Mouse (Mus musculus) MEL (cell line): Measurements from ENCODE around the gene Olfr1342. TPM values are rescaled to one million over a fixed set of nuclear protein-coding genes. Genes with fewer than 3 reads are reported as not detected.

Source experiments
- DNase-seq: peaks from one replicate; pipeline ENCODE4 v3.0.0; 2011; ENCODE audit warnings: low read depth, low spot score
- H3K27ac ChIP-seq: 2 replicates; pipeline ENCODE4 v1.5.1; 2012; ENCODE audit warnings: low read depth, mild to moderate bottlenecking, control low read depth, low read length, moderate library complexity; ENCODE audit not compliant: control insufficient read depth
- H3K27me3 ChIP-seq, 2 experiments: fragments of 150-350 bp in 1 of 2; sonication (generic) in 1 of 2; 2 replicates each; pipeline ENCODE4 v1.6.1; 2012; ENCODE audit warnings: low read length in 2 of 2, mild to moderate bottlenecking in 2 of 2, improper control_type of control experiment in 1 of 2, moderate library complexity in 1 of 2; ENCODE audit not compliant: insufficient read depth in 2 of 2, control insufficient read depth in 1 of 2
- H3K36me3 ChIP-seq, 2 experiments: 2 replicates each; pipeline ENCODE4 v1.6.1; 2012 to 2014; ENCODE audit warnings: low read length in 2 of 2, improper control_type of control experiment in 1 of 2, inconsistent platforms in 1 of 2, mild to moderate bottlenecking in 1 of 2; ENCODE audit not compliant: insufficient read depth in 2 of 2, control insufficient read depth in 1 of 2
- H3K4me1 ChIP-seq, 2 experiments: fragments of 150-350 bp in 1 of 2; sonication (generic) in 1 of 2; 2 replicates each; pipeline ENCODE4 v1.6.1; 2012; ENCODE audit warnings: low read length in 2 of 2, improper control_type of control experiment in 1 of 2, mild to moderate bottlenecking in 1 of 2; ENCODE audit not compliant: insufficient read depth in 2 of 2, control insufficient read depth in 1 of 2
- H3K4me3 ChIP-seq, 2 experiments: fragments of 150-350 bp in 1 of 2; sonication (generic) in 1 of 2; 2 replicates each; pipeline ENCODE4 v1.5.1; 2012; ENCODE audit warnings: low read depth in 2 of 2, low read length in 2 of 2, mild to moderate bottlenecking in 2 of 2, moderate library complexity in 2 of 2, control low read depth in 1 of 2, improper control_type of control experiment in 1 of 2; ENCODE audit not compliant: control insufficient read depth in 1 of 2, insufficient read depth in 1 of 2
- H3K79me2 ChIP-seq: 2 replicates; pipeline ENCODE4 v1.6.1; 2012; ENCODE audit warnings: mild to moderate bottlenecking, low read length, moderate library complexity; ENCODE audit not compliant: control insufficient read depth, poor library complexity, insufficient read depth
- H3K9ac ChIP-seq: 2 replicates; pipeline ENCODE4 v1.6.1; 2012; ENCODE audit warnings: low read depth, mild to moderate bottlenecking, control low read depth, low read length, moderate library complexity; ENCODE audit not compliant: control insufficient read depth, poor library complexity, severe bottlenecking
- H3K9me3 ChIP-seq: fragments of 150-350 bp; sonication (generic); replicated peaks from 2 replicates; pipeline ENCODE4 v1.6.1; 2012; ENCODE audit warnings: mild to moderate bottlenecking, low read length, improper control_type of control experiment, moderate library complexity; ENCODE audit not compliant: insufficient read depth
- BHLHE40 ChIP-seq: IDR thresholded peaks from 2 replicates; pipeline ENCODE4 v1.6.1; 2012; ENCODE audit warnings: low read depth, mild to moderate bottlenecking, inconsistent platforms, low read length, improper control_type of control experiment, borderline replicate concordance
- CHD2 ChIP-seq: IDR thresholded peaks from 2 replicates; pipeline ENCODE4 v1.6.1; 2011; ENCODE audit warnings: low read length, improper control_type of control experiment
- CTCF ChIP-seq, 3 experiments: IDR thresholded peaks in 2 of 3; conservative IDR thresholded peaks in 1 of 3; 2 replicates each; pipeline ENCODE4 v1.5.1; 2011 to 2012; ENCODE audit warnings: low read length in 3 of 3, low read depth in 2 of 3, mild to moderate bottlenecking in 2 of 3, improper control_type of control experiment in 1 of 3, inconsistent platforms in 1 of 3, mixed read lengths in 1 of 3, moderate library complexity in 1 of 3; ENCODE audit not compliant: control insufficient read depth in 1 of 3, insufficient read depth in 1 of 3, poor library complexity in 1 of 3, severe bottlenecking in 1 of 3
- ETS1 ChIP-seq: IDR thresholded peaks from 2 replicates; pipeline ENCODE4 v1.6.1; 2012; ENCODE audit warnings: low read depth, mild to moderate bottlenecking, inconsistent platforms, low read length, improper control_type of control experiment, moderate library complexity
- GATA1 ChIP-seq: IDR thresholded peaks from 2 replicates; pipeline ENCODE4 v1.6.1; 2011; ENCODE audit warnings: low read depth, low read length, improper control_type of control experiment
- JUND ChIP-seq: IDR thresholded peaks from 2 replicates; pipeline ENCODE4 v1.6.1; 2011; ENCODE audit warnings: low read depth, mild to moderate bottlenecking, improper control_type of control experiment, low read length
- MAX ChIP-seq: IDR thresholded peaks from 2 replicates; pipeline ENCODE4 v1.6.1; 2011; ENCODE audit warnings: low read length, improper control_type of control experiment
- MEF2A ChIP-seq: IDR thresholded peaks from 2 replicates; pipeline ENCODE4 v1.6.1; 2014; ENCODE audit warnings: low read depth, mild to moderate bottlenecking, inconsistent platforms, low read length, improper control_type of control experiment; ENCODE audit not compliant: poor library complexity, insufficient replicate concordance, severe bottlenecking; ENCODE audit errors: extremely low read depth
- MYB ChIP-seq: IDR thresholded peaks from 2 replicates; pipeline ENCODE4 v1.6.1; 2011; ENCODE audit warnings: mild to moderate bottlenecking, low read depth, low read length, improper control_type of control experiment
- MYC ChIP-seq: IDR thresholded peaks from 2 replicates; pipeline ENCODE4 v1.6.1; 2011; ENCODE audit warnings: low read depth, mild to moderate bottlenecking, low read length, improper control_type of control experiment, moderate library complexity
- NELFE ChIP-seq: IDR thresholded peaks from 2 replicates; pipeline ENCODE4 v1.6.1; 2011; ENCODE audit warnings: low read depth, low read length, improper control_type of control experiment
- POLR2AphosphoS2 ChIP-seq: IDR thresholded peaks from 2 replicates; pipeline ENCODE4 v1.6.1; 2011; ENCODE audit warnings: low read length, improper control_type of control experiment
- RAD21 ChIP-seq: IDR thresholded peaks from 2 replicates; pipeline ENCODE4 v1.6.1; 2011; ENCODE audit warnings: mild to moderate bottlenecking, low read depth, low read length, improper control_type of control experiment
- SIN3A ChIP-seq: IDR thresholded peaks from 2 replicates; pipeline ENCODE4 v1.6.1; 2012; ENCODE audit warnings: low read length, improper control_type of control experiment, inconsistent platforms
- TAL1 ChIP-seq: IDR thresholded peaks from 2 replicates; pipeline ENCODE4 v1.6.1; 2012; ENCODE audit warnings: mild to moderate bottlenecking, inconsistent platforms, low read length, moderate library complexity, mixed read lengths
- TBP ChIP-seq: IDR thresholded peaks from 2 replicates; pipeline ENCODE4 v1.8.0; 2011; ENCODE audit warnings: low read depth, low read length, improper control_type of control experiment
- USF2 ChIP-seq, 2 experiments: IDR thresholded peaks; 2 replicates each; pipeline ENCODE4 v1.6.1; 2011 to 2012; ENCODE audit warnings: improper control_type of control experiment in 2 of 2, low read length in 2 of 2, borderline replicate concordance in 1 of 2, inconsistent platforms in 1 of 2, low read depth in 1 of 2, mild to moderate bottlenecking in 1 of 2; ENCODE audit not compliant: insufficient read depth in 1 of 2
- ZMIZ1 ChIP-seq: IDR thresholded peaks from 2 replicates; pipeline ENCODE4 v1.6.1; 2012; ENCODE audit warnings: low read depth, mild to moderate bottlenecking, inconsistent platforms, low read length, improper control_type of control experiment, moderate library complexity
- polyA plus RNA-seq, 2 experiments: library from polyadenylated mRNA; stranded (reverse) in 1 of 2; unstranded in 1 of 2; fragments of >175 nt in 1 of 2; fragments of >200 nt in 1 of 2; gene quantifications; 2 replicates each; pipeline versions ENCODE4 v1.2.1 to v1.2.4; 2012; ENCODE audit warnings: low replicate concordance in 2 of 2, low read depth in 1 of 2; ENCODE audit not compliant: insufficient read length in 2 of 2, insufficient read depth in 1 of 2, missing spikeins in 1 of 2
- total RNA-seq: library from RNA; depleted of rRNA; stranded (reverse); fragments of 300-350 nt; gene quantifications from 2 replicates; pipeline ENCODE4 v1.2.3, GENCODE M21; 2012; rRNA removed

Gene Olfr1342
- total RNA-seq: not detected in 2 replicates
- not detected for polyA plus RNA-seq

DNA sequence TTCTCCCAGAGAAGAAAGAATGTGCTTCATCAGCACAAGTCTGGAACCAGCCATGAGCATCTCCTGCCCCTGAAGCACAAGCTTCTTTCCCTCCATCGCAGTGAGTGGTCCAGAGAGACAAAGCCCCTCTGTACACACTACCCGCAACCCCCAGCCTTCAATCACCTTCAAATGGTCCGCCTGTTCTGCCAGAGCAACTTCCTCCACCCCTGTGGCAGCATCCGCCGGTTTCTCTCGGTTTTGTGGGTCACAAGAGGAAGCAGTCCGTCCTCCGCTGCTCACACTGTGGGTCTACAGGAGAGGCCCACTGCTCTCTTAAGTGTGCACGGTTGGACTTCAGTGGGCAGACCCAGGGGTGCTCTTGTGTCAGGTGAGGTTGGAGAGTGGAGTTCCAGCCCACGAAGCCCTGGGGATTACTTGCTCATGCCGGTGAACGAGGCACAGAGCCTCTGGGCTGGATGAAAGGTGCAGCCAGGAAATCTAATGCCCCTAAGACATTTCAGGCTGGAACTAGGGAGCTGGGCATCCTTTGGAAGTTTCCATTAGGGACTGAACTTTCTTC is at the start of gene Olfr1342:
Gene Olfr1342, minus strand, starts transcription at position 345 of the 562 bp plus-strand sequence.
- H3K4me3 ChIP-seq: no peak within 1 kb of the TSS
- H3K9ac ChIP-seq: no peak within 1 kb of the TSS
- TF ChIP-seq GATA1 (no peak), RAD21 (no peak), BHLHE40 (no peak), TBP (no peak), JUND (no peak)
- H3K4me1 ChIP-seq: no peaks in the 10 kb centered on the region
- DNase-seq: no peak
- H3K9me3 ChIP-seq: no peaks in the 10 kb centered on the region
- peaks cover 0 to 11% of the 10 kb centered on the region in 2 experiments for H3K27me3 ChIP-seq
- H3K36me3 ChIP-seq: no peaks in the 10 kb centered on the region
- H3K79me2 ChIP-seq: no peaks in the 10 kb centered on the region
- no peak within 1 kb of the TSS for H3K27ac ChIP-seq

DNA sequence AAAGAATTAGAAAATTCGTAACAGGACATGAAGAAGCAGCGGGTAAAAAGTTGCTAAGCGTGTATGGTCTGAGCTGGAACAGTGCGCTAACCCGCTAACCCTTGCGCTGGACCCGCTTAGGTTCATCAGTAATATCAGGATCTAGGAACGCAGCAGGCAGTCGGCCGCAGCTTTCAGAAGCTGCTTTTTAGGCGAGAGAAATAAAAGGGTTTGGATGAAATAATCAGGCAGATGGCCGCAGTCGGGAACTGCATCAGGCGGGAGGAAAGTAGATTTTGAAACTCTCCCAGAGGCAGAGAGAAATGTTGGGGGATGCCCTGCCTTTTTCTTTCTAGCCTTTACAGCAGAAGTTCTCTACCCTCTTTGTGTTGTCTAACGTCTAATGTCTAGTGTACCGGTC is 49.3 kb upstream of the Olfr1342 start:
- TF ChIP-seq ZMIZ1 (no peak), CHD2 (no peak), SIN3A (no peak), MEF2A (no peak)
- DNase-seq: no peak
- Histone ChIP-seq H3K27ac (no peak overlapping the region), H3K79me2 (no peaks in the 10 kb centered on the region), H3K9ac (no peak overlapping the region), H3K4me1 (no peaks in the 10 kb centered on the region), H3K27me3 (no peaks in the 10 kb centered on the region; a peak in 1 of 4 replicates), H3K36me3 (no peaks in the 10 kb centered on the region), H3K9me3 (no peaks in the 10 kb centered on the region), H3K4me3 (no peak overlapping the region)

DNA sequence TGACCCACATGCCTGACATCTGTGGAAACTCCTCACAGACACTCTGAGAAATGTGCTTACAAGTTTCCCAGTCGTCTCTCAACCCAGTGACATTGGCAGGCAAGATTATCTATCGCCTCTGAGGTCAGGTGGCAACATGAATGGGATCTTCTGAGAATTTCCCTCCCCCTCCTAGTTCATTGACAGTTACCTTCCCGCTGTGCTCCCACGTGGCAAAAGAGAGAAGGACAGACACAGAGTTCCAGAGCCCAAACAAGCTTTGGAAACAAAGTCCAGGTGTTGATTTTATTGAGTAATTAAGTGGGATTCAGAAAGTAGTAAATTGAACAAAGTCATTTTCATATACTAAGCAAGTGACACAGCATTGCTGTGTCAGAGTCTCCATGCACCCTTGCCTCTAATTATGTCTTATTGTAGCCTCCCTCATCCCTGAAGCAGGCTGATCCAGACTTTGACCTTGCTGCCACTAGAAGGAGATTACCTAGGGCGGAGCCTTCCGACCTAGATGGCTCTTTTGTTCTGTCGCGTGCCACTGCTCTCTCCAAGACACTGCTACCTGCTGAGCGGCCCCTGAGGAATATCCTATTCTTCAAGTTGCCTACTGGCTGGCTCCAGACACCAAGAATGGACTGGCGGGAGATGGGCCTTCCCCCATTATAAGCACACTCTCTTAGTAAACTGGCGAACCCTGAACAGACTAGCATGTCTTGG is 48.6 kb upstream of the Olfr1342 start:
- Histone ChIP-seq H3K4me3 (no peak overlapping the region), H3K9ac (no peak overlapping the region), H3K27ac (no peak overlapping the region)

More for the DNA sequence above, 48.6 kb upstream of the Olfr1342 start:
- no peaks in the 10 kb centered on the region for H3K9me3 ChIP-seq
- no peaks in the 10 kb centered on the region for H3K79me2 ChIP-seq
- DNase-seq: no peak
- TF ChIP-seq RAD21: no peak
- TF ChIP-seq CTCF (IDR thresholded peaks at IDR 0.05 in 2 of 3, conservative IDR thresholded peaks at IDR 0.05 in 1 of 3; ENCODE audit: control insufficient read depth in 1 of 3, insufficient read depth in 1 of 3, low read depth in 2 of 3, low read length in 3 of 3, poor library complexity in 1 of 3, severe bottlenecking in 1 of 3): no peak
- TF ChIP-seq MYC: no peak
- no peak for TF ChIP-seq USF2 (IDR thresholded peaks at IDR 0.05; ENCODE audit: borderline replicate concordance in 1 of 2, insufficient read depth in 1 of 2, low read depth in 1 of 2, low read length in 2 of 2)
- no peak for TF ChIP-seq MEF2A
- no peak for TF ChIP-seq ZMIZ1
- no peak for TF ChIP-seq MAX
- TF ChIP-seq SIN3A: no peak
- no peak for TF ChIP-seq TAL1
- no peak for TF ChIP-seq NELFE
- no peak for TF ChIP-seq MYB
- TF ChIP-seq ETS1: no peak
- TF ChIP-seq POLR2AphosphoS2: no peak
- H3K4me1 ChIP-seq: no peaks in the 10 kb centered on the region
- H3K36me3 ChIP-seq: no peaks in the 10 kb centered on the region
- H3K27me3 ChIP-seq: no peaks in the 10 kb centered on the region; a peak in 1 of 4 replicates
